9 mouse cellular contexts compared by ENCODE assay signal in the genomic region with DNA sequence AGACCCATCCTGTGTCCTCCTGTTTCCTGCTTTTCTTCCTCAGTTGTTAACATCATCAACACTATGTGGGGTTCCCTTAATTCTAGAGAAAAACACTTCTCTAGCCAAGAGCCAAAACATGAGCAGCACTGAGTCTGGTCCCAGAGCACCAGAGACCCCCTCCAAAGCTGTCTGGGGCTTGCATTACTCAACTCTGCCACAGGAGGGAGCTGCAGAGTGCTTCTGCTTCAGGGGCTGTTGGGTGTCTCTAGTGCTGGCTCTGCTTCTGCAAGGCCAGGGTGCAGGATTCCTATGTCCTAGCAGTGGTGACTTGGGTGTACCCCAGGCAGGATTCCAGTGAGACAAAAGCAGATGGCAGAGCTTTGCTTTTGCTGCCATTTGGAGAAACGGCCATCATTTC.
DNase-seq lines count a peak whose midpoint lies in the region; ATAC-seq and TF ChIP-seq lines count a peak whose summit lies in the region.
"Had no signal": no experiment of that assay in that cellular context is flagged by ENCODE, and none has a peak within 500 bp of the region (broad histone marks: within the 10 kb centered on the region; RNA-seq: fewer than 3 reads in every experiment).

No protein-coding gene starts in this region.

- no peak overlapping the region for H3K27ac ChIP-seq in liver, adult 2 months (replicated peaks; ENCODE audit: insufficient read depth, low read depth, low read length)
- H3K27ac ChIP-seq in liver, embryonic 11.5 days (ENCODE audit: low read depth, low read length), result no peak overlapping the region
- no peak overlapping the region for H3K27ac ChIP-seq in limb, embryonic 10.5 days
- H3K27ac ChIP-seq: limb, embryonic 13.5 days had no signal

- no peaks in the 10 kb centered on the region for H3K79me2 ChIP-seq in liver, adult 2 months (ENCODE audit: control insufficient read depth, insufficient read depth, low read length)

- H3K4me3 ChIP-seq in liver, adult 2 months (ENCODE audit: insufficient read depth, low read depth, low read length), result no peak overlapping the region
- H3K4me3 ChIP-seq in liver, embryonic 11.5 days (ENCODE audit: low read depth, low read length), result no peak overlapping the region
- H3K4me3 ChIP-seq in limb, embryonic 10.5 days, result no peak overlapping the region
- H3K4me3 ChIP-seq: limb, embryonic 13.5 days had no signal

- no peak overlapping the region for H3K9ac ChIP-seq in liver, adult 2 months (ENCODE audit: low read depth, low read length)
- H3K9ac ChIP-seq in liver, embryonic 11.5 days (ENCODE audit: low read depth, low read length), result no peak overlapping the region
- H3K9ac ChIP-seq: limb, embryonic 13.5 days had no signal

- TF ChIP-seq CTCF in liver, adult 2 months (IDR thresholded peaks at IDR 0.05; ENCODE audit: low read depth, low read length), result peak; percentile 72

- no peaks in the 10 kb centered on the region for H3K36me3 ChIP-seq in liver, adult 2 months (ENCODE audit: control insufficient read depth, insufficient read depth, low read length)
- no peaks in the 10 kb centered on the region for H3K36me3 ChIP-seq in liver, embryonic 11.5 days (ENCODE audit: control insufficient read depth, insufficient read depth, low read length)
- H3K36me3 ChIP-seq in limb, embryonic 10.5 days, result no peaks in the 10 kb centered on the region
- H3K36me3 ChIP-seq: limb, embryonic 13.5 days had no signal

- no peak for ATAC-seq in liver, embryonic 11.5 days (replicated peaks; ENCODE audit: low FRiP score)

- DNase-seq in embryo, embryonic 10 days (ENCODE audit: low spot score), result peak; percentile 38
- no peak for DNase-seq in embryo, embryonic 11 days
- no peak for DNase-seq in liver, adult 2 months (ENCODE audit: extremely low read depth, low read depth, low spot score)
- DNase-seq in liver, embryonic 11.5 days (ENCODE audit: low spot score), result no peak
- peak; percentile 2 for DNase-seq in c-Kit-positive CD71-positive TER-119-positive erythroid progenitor cells, embryonic 14.5 days (ENCODE audit: low spot score)
- peak; percentile 56 for DNase-seq in limb, embryonic 10.5 days (ENCODE audit: low spot score)
- DNase-seq in thymus, postnatal 14 days, result peak; percentile 27
- no peak for DNase-seq in urinary bladder, postnatal 10 days (ENCODE audit: low spot score)

- H3K4me2 ChIP-seq in liver, embryonic 11.5 days, result no peak overlapping the region
- H3K4me2 ChIP-seq: limb, embryonic 13.5 days had no signal

- WGBS in liver, adult 2 months, result 74% methylated on average over 1 of the region's 1 CpGs
- WGBS in liver, embryonic 11.5 days, result 89% methylated on average over 1 of the region's 1 CpGs
- WGBS in limb, embryonic 10.5 days, result 85% methylated on average over 1 of the region's 1 CpGs

- H3K4me1 ChIP-seq in liver, adult 2 months (ENCODE audit: control insufficient read depth, insufficient read depth, low read length), result no peaks in the 10 kb centered on the region
- no peaks in the 10 kb centered on the region for H3K4me1 ChIP-seq in liver, embryonic 11.5 days (replicated peaks; ENCODE audit: control insufficient read depth, insufficient read depth, low read length)
- H3K4me1 ChIP-seq in limb, embryonic 10.5 days, result peaks cover 14% of the 10 kb centered on the region
- H3K4me1 ChIP-seq: limb, embryonic 13.5 days had no signal

- no peaks in the 10 kb centered on the region for H3K27me3 ChIP-seq in liver, adult 2 months (ENCODE audit: control insufficient read depth, insufficient read depth, low read length)
- H3K27me3 ChIP-seq in liver, embryonic 11.5 days (replicated peaks; ENCODE audit: control insufficient read depth, insufficient read depth, low read length), result no peaks in the 10 kb centered on the region
- peaks cover 21% of the 10 kb centered on the region for H3K27me3 ChIP-seq in limb, embryonic 10.5 days (ENCODE audit: low read depth, poor library complexity, severe bottlenecking)

- no peaks in the 10 kb centered on the region for H3K9me3 ChIP-seq in liver, embryonic 11.5 days (ENCODE audit: control insufficient read depth, low read length)
- no peaks in the 10 kb centered on the region for H3K9me3 ChIP-seq in limb, embryonic 10.5 days (replicated peaks)
- H3K9me3 ChIP-seq: limb, embryonic 13.5 days had no signal

- TF ChIP-seq POLR2A in liver, adult 2 months (IDR thresholded peaks at IDR 0.05; ENCODE audit: extremely low read depth, insufficient read depth, low read length), result no peak

Comparison
In these comparisons a context has a peak if more than half of its experiments do, and no peak if none do; other contexts are left out.
1. DNase-seq: peak in embryo, embryonic 10 days (single experiment), c-Kit-positive CD71-positive TER-119-positive erythroid progenitor cells, embryonic 14.5 days (single experiment), limb, embryonic 10.5 days (single experiment) and thymus, postnatal 14 days (single experiment); none in embryo, embryonic 11 days (single experiment), liver, adult 2 months (single experiment), liver, embryonic 11.5 days (single experiment) and urinary bladder, postnatal 10 days (single experiment).